ENCODE assay signal across 9 mouse cellular contexts in the genomic region with DNA sequence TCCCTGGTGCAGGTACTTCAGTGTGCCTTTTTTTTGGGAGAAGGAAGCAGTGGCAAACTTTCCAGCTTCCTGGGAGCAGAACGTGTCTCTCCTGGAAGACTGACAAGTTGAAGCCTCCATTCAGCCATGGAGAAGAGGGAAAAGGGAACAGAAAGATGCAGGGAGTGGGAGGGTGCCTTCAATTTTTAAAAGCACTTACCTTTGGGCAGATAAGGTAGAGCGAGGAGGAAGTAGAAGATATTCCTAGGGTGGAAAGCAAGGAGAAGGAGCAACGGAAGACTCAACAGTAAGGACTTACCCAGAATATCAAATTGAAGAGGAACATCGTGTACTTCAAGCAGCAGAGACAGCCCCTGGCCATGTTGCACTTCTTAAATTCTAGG.
DNase-seq lines count a peak whose midpoint lies in the region; ATAC-seq and TF ChIP-seq lines count a peak whose summit lies in the region.
"Had no signal": no experiment of that assay in that cellular context is flagged by ENCODE, and none has a peak within 500 bp of the region (broad histone marks: within the 10 kb centered on the region; RNA-seq: fewer than 3 reads in every experiment).

No protein-coding gene starts in this region.

- no peaks in the 10 kb centered on the region for H3K36me3 ChIP-seq in lung, embryonic 14.5 days (ENCODE audit: insufficient read depth)
- H3K36me3 ChIP-seq in forebrain, embryonic 10.5 days (replicated peaks), result no peaks in the 10 kb centered on the region
- no peaks in the 10 kb centered on the region for H3K36me3 ChIP-seq in limb, embryonic 11.5 days (ENCODE audit: control insufficient read depth, insufficient read depth, low read length)
- H3K36me3 ChIP-seq in neural tube, embryonic 14.5 days (ENCODE audit: control insufficient read depth, insufficient read depth, low read length), result no peaks in the 10 kb centered on the region

- TF ChIP-seq CTCF in lung, embryonic 14.5 days (IDR thresholded peaks at IDR 0.05; ENCODE audit: low read depth), result no peak

- H3K9ac ChIP-seq in lung, embryonic 14.5 days, result peak overlapping the region; percentile 56
- peak overlapping the region; percentile 17; the same call in 1 of the 2 replicates for H3K9ac ChIP-seq in limb, embryonic 11.5 days (ENCODE audit: low read length)
- H3K9ac ChIP-seq in neural tube, embryonic 14.5 days (replicated peaks; ENCODE audit: low read depth, low read length), result peak overlapping the region; percentile 63

- no peak for ATAC-seq in lung, embryonic 14.5 days (ENCODE audit: insufficient read depth)
- no peak for ATAC-seq in limb, embryonic 11.5 days (ENCODE audit: insufficient number of reproducible peaks, low FRiP score, low TSS enrichment, low read depth)
- ATAC-seq in neural tube, embryonic 14.5 days (ENCODE audit: low read depth), result no peak

- peak overlapping the region; percentile 45 for H3K4me3 ChIP-seq in lung, embryonic 14.5 days (ENCODE audit: low read depth, low read length)
- peak overlapping the region; percentile 67 for H3K4me3 ChIP-seq in forebrain, embryonic 10.5 days
- peak overlapping the region; percentile 51 for H3K4me3 ChIP-seq in limb, embryonic 11.5 days (ENCODE audit: low read depth, low read length)
- H3K4me3 ChIP-seq in neural tube, embryonic 14.5 days (ENCODE audit: low read depth, low read length), result peak overlapping the region; percentile 50

- H3K27ac ChIP-seq in lung, embryonic 14.5 days (ENCODE audit: low read depth), result no peak overlapping the region
- H3K27ac ChIP-seq in forebrain, embryonic 10.5 days, result no peak overlapping the region
- no peak overlapping the region for H3K27ac ChIP-seq in limb, embryonic 11.5 days (replicated peaks; ENCODE audit: low read depth, low read length)
- no peak overlapping the region for H3K27ac ChIP-seq in neural tube, embryonic 14.5 days (ENCODE audit: low read depth, low read length)
- H3K27ac ChIP-seq: macrophage had no signal

- peaks cover 15% of the 10 kb centered on the region; the same call in 1 of the 2 replicates for H3K4me1 ChIP-seq in lung, embryonic 14.5 days (ENCODE audit: insufficient read depth)
- H3K4me1 ChIP-seq in forebrain, embryonic 10.5 days, result peaks cover 88% of the 10 kb centered on the region
- H3K4me1 ChIP-seq in limb, embryonic 11.5 days (ENCODE audit: control insufficient read depth, insufficient read depth, low read length), result peaks cover 42% of the 10 kb centered on the region
- H3K4me1 ChIP-seq in neural tube, embryonic 14.5 days (ENCODE audit: control insufficient read depth, insufficient read depth, low read length), result peaks cover 15% of the 10 kb centered on the region; the same call in 1 of the 2 replicates

- WGBS in lung, embryonic 14.5 days, result 20% methylated on average over 4 of the region's 4 CpGs
- WGBS in forebrain, embryonic 10.5 days, result 2% methylated on average over 4 of the region's 4 CpGs
- 10% methylated on average over 4 of the region's 4 CpGs for WGBS in limb, embryonic 11.5 days
- 6% methylated on average over 4 of the region's 4 CpGs for WGBS in neural tube, embryonic 14.5 days

- peak overlapping the region; percentile 92 for H3K4me2 ChIP-seq in lung, embryonic 14.5 days
- peak overlapping the region; percentile 100 for H3K4me2 ChIP-seq in limb, embryonic 11.5 days (ENCODE audit: low read depth, severe bottlenecking)
- H3K4me2 ChIP-seq in neural tube, embryonic 14.5 days (ENCODE audit: low read depth, low read length), result peak overlapping the region; percentile 98

- H3K27me3 ChIP-seq in lung, embryonic 14.5 days (ENCODE audit: insufficient read depth, low read length), result 0 out of 2 replicates have a peak, but pooled peaks cover 3% of the 10 kb centered on the region
- peaks cover 71% of the 10 kb centered on the region for H3K27me3 ChIP-seq in forebrain, embryonic 10.5 days (ENCODE audit: poor library complexity, severe bottlenecking)
- H3K27me3 ChIP-seq in limb, embryonic 11.5 days (ENCODE audit: control insufficient read depth, insufficient read depth, low read length), result peaks cover 4% of the 10 kb centered on the region; the same call in 1 of the 2 replicates
- peaks cover 8% of the 10 kb centered on the region for H3K27me3 ChIP-seq in neural tube, embryonic 14.5 days (ENCODE audit: control insufficient read depth, insufficient read depth, low read length)

- no peak for DNase-seq in lung, embryonic 14.5 days
- DNase-seq in lung, postnatal 14 days, result no peak
- DNase-seq in forebrain, embryonic 10.5 days (ENCODE audit: extremely low spot score, low spot score), result peak; percentile 21
- DNase-seq in limb, embryonic 11.5 days (ENCODE audit: low spot score), result no peak
- no peak for DNase-seq in layer of hippocampus, adult 8-10 months (ENCODE audit: low spot score in 2 of 2)
- DNase-seq in left cerebral cortex, adult 11 months (ENCODE audit: low spot score), result no peak
- no peak for DNase-seq in right cerebral cortex, adult 2 months (ENCODE audit: low spot score in 2 of 2)

- H3K9me3 ChIP-seq in lung, embryonic 14.5 days (ENCODE audit: low read depth, low read length), result no peaks in the 10 kb centered on the region
- H3K9me3 ChIP-seq in forebrain, embryonic 10.5 days, result no peaks in the 10 kb centered on the region
- H3K9me3 ChIP-seq in limb, embryonic 11.5 days (ENCODE audit: control insufficient read depth, low read length), result no peaks in the 10 kb centered on the region
- H3K9me3 ChIP-seq in neural tube, embryonic 14.5 days (ENCODE audit: control insufficient read depth, low read length), result no peaks in the 10 kb centered on the region
